Mouse (Mus musculus): Measurements from ENCODE around the gene Dnm3.

Gene Dnm3

DNA sequence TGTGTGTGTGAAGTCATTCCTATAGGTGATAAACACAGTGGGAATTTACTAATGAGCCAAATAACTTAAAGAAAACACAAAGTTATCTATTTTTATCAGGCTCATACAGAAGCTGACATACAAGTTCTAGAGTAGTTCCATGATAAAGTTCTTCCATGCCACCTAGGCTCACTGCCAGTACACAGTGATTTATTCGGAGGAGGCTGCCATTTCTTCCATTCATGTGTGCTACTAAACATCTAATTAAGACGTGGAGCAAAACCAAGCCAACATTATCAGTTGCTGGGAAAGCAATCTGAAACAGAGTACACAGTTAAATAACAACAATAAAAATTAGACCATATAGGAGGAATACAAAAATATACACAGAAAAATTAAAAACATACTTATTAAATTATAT is 150.2 kb downstream of the Dnm3 start:
- DNase-seq (ENCODE audit: low spot score in 2 of 2): no peak

DNA sequence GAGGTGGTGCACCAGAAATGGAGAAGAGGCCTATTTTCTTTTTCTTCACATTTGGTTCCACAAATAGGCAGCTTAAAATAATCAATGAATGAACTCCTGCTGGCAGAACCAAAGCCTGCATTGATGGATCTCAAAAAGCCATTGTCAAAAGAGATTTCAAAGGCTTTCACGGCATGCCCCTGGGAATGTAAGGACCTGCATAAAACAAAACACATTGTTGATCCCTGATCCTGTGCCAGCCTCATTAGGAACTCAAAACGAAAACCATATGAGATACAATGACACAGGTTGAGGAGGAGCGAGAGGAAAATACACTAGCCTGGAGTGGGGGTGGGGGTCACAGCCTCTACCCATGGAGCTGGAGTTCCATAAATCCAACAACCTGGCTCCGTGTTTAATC is 153.4 kb downstream of the Dnm3 start:
- DNase-seq (ENCODE audit: low spot score in 2 of 2): no peak

DNA sequence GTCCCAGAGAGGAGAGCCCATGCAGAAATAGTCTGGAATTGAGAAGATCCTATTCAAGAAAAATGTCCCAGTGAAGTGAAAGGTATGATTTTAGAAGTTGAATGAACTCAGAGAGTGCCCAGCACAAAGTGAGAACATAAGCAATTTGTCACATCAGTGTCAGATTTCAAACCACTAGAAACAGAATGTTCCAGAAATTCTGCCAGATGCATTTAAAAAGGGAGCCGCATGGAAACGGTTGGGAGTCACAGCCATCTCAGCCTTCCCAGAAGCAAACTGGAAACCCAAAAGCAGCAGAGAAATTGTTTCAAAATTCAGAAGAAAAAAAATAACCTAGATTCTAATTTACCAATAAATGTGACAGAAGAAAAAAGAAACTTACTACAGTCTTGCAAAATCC is 154.7 kb downstream of the Dnm3 start:
- no peak for DNase-seq (ENCODE audit: low spot score in 2 of 2)

DNA sequence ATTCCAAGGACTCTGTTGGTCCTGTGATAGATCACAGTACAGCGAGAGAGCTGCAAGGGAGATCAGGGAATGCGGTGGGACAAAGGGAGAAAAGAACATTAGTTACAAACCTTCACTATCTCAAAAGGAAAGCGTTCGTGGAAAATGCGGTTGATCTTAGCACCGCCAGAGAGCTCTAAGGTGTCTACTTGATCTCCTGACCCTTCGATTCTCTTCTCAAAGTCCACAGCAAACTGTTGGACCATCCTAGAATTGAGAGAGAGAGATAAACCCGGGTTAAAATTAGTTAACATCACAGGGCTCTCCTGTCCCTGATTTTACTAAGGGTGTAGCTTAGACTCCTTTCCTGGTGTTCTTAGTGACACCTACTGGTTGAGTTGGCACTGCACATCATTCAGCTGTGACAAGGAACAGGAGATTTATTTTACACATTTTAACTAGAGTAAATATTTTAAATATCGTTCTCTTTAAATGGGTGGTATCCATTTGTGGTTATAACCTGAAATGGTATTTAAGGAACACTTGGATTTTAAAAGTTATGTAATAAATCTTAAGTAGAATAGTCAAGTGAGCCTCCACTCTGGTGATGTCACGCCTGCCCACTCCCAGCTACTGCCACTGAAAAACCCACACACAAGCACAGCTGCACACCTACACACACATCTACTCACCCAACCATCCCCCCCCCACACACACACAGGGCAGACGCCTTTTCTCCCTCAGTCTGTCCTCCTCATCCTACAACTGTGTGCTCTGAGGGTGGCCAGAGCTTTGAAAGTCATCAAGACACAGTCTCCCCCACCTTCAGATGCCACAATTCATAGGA is 164.2 kb downstream of the Dnm3 start:
- DNase-seq (ENCODE audit: low spot score in 2 of 2): no peak

DNA sequence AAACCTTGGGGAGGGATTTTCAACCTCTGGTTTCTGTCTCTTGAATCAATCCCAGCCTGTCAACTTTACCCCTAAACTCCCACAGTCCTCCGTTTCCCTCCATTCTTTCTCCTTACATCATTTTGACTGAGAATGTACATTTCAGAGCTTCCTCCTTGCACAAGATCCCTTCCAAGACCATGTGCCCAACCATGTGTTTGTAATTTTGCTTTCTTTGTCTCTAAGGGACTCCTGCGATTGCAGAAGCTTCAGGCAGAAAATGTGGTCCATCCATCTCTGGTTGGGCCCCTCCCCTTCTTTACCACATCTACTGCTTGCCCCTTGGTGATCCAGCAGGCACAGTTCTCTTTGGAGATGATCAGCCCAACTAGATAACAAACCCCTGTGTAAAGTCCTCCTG is 165.2 kb downstream of the Dnm3 start:
- no peak for DNase-seq (ENCODE audit: low spot score in 2 of 2)

DNA sequence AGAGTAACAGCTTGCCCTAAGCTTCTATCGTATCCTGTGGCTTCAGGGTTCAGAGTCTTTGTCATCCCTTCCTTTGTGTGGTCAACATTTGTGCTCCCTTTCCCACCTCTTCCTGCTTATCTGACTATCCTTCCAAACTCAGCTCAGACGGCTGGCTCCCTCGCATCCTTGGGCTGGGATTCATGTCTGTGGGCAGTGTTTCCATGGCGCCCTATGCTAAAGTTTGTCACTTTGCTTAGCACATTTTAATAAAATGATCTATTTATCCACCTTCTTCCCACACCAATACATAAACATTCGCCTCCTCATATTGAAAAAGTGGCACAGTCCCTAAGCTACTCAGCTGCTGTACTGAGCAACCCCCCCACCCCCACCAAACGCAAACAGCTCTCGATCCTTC is 165.7 kb downstream of the Dnm3 start:
- no peak for DNase-seq (ENCODE audit: low spot score in 2 of 2)

DNA sequence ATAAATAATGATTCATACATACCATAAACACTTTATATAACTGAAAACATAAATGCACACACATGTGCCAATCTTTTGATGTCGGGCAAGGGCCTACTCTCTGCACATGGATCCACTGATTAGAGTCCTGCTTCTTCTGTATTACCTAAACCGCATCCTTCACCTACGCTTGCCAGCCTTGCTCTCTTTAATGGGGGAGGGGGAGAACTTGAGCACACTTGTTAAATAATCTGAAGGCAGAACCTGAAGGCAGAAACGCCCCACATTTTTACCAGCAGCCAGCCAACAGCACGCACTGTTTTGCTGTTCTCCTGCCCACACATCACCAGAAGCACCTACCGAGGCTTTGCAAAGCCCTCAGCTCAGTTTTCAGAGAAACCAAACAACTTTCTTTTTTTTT is 172.6 kb downstream of the Dnm3 start:
- DNase-seq (ENCODE audit: low spot score in 2 of 2): no peak

DNA sequence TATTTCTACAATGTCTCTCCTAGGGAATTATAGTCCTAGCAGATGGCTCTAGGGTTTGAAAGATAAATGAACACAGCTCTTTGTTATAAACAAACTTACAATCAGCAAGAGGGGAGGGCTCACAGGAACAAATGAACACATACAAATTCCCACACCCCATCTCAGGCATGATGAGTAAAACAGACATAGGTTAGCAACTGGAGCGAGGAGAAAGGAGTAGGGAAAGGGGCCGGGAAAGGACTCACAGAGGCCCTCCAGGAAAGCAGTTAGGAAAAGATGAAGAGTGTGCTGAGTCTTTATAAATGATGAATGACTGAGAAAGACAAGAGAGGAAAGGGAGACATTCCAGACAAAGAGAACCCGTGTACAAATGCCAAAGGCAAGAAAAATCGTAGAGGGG is 175.4 kb downstream of the Dnm3 start:
- DNase-seq (ENCODE audit: low spot score in 2 of 2): no peak

DNA sequence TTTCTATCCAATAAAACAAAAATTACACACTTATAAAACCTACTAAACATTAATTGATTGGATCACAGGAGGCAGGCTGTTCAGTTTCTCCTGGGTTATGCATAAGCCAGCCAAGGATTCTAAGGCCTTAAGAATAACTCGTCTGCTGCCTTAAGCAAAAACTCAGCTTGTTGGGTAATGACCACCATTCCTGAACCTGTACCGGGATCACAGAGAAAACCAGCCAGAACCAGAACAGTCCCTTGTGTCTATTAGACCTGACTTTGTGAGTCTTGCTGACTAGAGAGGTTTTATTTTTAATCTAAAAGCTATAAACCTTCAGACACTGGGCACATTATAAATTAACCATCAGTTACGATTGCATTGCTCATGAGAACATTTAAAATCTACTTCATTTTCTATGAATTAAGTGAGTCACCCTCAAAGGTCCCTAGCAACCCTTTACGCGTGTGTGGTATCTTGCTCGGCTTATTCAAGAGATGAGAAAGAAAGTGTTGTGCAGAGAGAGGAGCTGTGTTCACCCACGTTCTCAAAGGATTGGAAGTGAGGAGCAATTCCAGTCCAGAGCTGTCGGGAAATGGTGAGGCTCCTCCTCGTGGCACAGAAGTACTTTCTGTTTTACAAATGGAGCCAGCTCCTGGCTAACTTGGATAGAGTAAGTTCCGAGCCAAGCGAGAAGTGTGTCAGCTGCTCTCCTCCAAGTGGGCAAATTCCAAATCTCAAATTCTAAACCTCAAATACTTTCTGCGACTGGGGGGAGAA is 178.1 kb downstream of the Dnm3 start:
- DNase-seq (ENCODE audit: low spot score in 2 of 2): peak; percentile 42 to 51

DNA sequence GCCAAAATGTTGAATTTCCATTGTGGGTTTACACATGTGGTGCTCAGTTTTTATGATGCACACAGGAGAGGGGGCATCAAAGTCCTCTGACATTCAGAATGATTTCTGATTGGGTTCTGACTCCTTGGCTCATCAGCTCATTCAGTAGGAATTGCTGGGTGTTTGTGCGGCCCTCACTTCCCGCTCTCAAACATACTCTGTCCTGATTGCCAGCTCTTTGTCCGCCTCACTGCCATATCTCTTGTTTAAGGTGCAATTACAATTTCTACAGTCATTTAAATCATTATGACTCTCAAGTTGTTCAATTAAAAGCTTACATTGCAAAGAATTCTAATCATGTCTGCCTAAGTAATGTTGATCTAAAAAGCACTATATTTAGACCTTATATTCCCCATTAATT is 179.3 kb downstream of the Dnm3 start:
- no peak for DNase-seq (ENCODE audit: low spot score in 2 of 2)

DNA sequence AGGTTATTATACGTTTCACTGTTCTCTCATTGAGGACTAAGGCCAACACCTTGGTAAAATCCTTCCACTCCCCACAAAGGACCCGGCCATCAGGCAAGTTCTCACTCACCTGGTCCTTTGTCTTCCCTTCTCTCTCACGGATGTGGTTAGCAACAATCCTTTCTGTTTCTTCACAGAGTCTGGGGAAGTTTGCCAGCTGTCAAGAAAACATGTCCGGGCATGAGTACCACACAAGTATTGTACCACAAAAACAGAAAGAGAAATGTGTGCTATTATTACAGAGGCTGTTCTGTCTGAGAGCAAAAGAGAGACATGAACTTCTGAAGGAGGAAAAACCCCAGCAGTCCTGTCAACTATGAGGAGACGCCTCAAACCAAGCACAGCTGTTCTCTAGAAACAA is 182.4 kb downstream of the Dnm3 start:
- no peak for DNase-seq (ENCODE audit: low spot score in 2 of 2)

DNA sequence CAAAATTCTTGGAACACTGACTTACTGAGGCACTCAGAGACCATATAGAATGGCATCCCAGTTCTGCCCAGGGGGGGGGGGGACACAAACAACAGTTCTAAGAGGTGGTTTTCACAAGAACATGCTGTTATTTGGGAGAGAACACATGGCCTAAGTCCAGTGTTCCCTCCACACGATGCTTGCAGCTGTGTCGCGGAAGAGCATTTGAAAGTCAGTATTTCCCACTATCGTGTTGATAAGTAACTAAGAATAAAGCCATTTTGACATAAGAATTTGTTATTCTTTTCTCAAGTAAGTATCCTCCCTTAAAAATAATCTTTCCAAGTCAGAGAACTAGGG is 183.3 kb downstream of the Dnm3 start:
- no peak for DNase-seq (ENCODE audit: low spot score in 2 of 2)

DNA sequence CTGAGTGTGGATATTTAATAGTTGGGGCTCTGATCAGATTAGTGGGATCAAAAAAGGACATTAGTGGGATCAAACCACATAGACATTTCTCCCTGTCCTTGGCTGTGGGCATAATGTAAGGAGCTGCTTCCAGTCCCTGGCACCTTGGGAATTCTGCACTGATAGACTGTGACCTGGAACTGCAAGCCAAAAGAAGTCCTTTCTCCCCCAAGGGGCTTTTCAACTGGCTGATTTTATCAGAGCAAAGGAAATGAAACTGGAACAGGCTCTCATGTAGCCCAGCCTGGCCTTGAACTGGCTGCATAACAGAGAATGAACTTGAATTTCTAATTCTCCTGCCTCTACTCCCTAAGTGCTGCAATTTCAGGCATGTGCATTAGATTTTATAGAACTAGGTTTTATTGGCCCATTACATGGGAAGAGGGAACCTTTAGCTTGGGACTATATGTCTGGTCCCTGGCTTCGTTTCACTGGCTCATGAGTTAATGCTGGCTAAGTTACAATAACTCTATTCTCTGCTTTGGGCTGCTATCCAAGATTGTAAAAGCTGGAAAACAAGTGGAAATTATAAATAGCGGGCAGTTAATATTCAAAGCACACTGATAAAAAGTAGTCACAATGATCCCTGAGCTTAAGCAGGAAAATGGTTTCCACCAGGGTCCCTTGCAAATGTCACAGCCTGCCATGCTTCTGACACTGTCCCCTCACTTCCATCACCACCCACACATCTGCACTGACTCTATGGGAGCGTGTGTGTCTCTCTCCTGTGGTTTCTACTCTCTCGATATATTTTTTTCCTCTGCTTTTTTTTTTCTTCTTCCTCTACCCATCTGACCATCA is 183.9 kb downstream of the Dnm3 start:
- peak in 1 of 2 experiments; percentile 17 for DNase-seq (ENCODE audit: low spot score in 2 of 2)

DNA sequence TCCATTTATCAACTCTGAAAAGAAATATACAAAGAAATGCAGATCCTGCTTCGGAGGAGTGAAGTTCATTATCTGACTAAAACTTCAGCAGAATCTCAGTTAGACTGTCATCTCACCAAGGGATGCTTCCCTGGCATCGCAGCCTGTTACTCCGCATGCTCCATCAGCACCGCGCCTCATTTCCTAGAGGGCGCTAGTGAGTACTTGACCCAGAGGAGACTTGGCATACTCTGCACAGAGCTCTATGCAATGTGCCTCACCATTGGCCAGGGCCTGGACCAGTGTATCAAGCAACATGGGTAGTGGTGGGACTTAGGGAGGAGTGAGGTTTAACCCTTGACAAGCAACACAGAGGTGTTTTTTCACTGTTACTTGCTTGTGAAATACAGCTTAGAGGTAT is 190.9 kb downstream of the Dnm3 start:
- DNase-seq (ENCODE audit: low spot score in 2 of 2): no peak

DNA sequence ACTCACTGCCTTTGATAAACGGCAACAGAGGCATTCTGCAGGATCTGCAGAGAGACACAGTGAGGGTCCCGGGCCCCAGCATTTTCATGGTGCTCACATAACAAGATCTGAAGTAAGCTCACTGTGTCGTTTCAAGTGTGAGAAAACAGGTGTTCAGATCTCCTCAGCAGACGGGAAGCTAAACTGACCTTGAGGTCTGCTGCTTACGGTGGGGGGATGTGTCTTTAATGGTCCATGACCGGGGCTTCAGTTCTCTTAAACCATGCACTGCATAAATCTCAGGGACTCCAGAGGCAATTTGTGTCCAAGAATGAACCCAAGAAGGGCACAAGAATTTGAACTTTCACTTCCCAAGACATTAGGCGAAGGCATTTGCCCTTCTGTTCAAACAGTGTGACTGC is 195.9 kb downstream of the Dnm3 start:
- no peak for DNase-seq (ENCODE audit: low spot score in 2 of 2)

DNA sequence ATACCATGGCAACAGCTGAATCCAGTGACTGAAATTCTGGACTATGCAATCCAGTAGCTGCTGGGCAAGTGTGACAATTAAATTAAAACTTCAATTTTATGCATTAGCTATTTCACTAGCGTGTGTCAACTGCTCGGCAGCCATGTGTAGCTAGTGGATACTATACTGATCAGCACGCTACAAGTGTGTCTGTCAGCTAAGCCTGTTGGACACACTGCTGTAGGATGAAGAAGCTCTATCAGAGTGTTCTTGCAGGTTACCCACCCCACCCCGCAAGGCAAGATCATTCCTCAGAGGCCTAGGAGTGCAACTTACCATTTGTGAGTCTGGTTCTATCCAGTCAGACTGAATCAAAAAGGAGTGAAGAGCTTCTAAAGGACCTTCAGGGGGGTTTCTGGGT is 197.8 kb downstream of the Dnm3 start:
- DNase-seq (ENCODE audit: low spot score in 2 of 2): no peak

DNA sequence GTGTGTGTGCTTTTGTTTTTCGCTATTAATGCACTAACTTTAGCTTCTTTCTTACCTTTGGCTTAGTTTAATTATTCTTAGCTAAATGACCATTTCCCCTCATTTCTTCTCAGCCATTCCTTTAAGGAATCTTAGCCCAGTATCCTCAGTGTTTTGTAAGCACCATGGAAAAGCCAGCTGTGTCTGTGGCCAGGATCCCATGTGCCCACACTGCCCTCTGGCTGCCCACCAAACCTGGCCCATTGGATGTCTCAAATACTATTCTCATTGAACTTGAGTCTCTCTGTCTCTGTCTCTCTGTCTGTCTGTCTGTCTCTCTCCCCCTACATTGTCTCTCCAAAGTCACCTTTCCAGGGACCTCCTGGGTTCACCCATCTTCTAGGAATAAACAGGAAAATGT is 201.8 kb downstream of the Dnm3 start:
- no peak for DNase-seq (ENCODE audit: low spot score in 2 of 2)

DNA sequence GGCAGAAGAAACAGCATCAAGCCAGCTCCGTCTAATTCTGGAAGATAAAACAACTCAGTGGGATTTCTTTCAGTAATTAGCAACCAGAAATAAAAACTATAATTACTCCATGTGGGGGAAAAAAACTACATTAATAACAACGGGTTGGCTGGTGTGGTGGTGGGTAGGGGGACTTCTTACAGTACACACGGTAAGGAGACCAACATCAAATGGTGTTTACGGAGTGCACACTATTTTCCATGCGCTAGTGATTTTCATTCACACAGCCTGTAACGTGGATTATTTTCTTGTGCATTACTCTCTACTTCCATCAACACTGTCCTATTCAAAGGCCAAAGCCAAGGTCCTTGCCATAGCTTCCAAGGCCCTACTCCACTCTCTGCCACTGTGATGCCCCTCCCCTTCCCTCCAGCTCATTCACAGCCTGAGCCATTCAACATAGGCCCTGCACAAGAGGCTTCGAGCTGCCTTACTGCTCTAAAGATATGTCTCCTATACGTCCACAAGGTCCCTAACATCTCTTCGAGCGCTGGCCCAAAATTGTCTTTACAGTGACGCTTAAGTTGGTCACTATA is 203.1 kb downstream of the Dnm3 start:
- no peak for DNase-seq (ENCODE audit: low spot score in 2 of 2)

DNA sequence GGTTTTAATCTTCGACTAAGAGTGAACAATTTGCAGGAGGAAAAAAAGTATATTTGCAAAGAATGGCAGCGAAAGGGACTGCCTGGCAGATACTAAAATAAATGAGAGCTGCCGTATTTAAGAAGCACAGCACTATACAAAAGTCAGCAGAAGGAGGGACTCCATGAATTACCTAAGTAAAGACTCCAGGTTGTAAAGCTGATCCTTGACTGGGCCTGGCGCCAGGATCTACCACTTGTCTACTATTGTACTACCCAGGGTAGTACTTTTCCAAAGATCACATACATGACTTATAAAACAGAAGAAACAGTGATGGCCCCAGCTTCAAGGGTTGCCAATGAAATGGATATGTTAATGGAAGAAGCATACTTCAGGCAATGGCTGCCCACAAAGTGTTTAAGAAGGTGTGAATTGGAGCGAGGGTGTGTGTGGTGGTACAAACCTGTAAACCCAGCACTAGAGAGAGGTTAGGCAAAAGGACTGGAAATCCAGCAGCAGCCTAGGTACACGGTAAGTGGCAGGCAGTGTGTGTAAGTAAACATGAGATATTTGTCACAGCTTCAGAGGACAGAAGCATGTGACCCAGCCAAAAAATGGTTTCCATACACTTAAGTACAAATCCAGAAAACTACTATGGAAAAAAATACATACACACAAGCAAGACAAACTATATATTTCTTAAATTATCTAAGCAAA is 220.8 kb downstream of the Dnm3 start:
- no peak for DNase-seq (ENCODE audit: low spot score in 2 of 2)

DNA sequence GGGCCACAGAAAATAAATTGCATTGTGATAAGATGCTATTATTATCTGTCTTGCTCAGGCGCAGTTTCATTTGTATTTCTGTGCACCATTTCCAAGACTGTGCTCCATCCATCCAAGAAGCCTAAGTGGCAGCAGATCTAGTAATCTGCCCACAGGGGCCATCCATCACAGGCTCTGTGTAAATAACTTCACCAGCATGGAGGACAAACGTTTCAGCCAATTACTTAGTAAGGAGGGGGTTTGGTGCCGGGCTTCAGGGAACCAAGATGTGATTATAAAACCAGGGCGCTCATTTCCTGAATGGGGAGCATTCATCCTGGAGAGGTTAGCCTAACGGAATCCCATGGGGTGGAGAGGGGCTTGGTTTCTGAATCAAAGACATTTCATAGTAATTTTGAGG is 222.9 kb downstream of the Dnm3 start:
- DNase-seq (ENCODE audit: low spot score in 2 of 2): no peak

DNA sequence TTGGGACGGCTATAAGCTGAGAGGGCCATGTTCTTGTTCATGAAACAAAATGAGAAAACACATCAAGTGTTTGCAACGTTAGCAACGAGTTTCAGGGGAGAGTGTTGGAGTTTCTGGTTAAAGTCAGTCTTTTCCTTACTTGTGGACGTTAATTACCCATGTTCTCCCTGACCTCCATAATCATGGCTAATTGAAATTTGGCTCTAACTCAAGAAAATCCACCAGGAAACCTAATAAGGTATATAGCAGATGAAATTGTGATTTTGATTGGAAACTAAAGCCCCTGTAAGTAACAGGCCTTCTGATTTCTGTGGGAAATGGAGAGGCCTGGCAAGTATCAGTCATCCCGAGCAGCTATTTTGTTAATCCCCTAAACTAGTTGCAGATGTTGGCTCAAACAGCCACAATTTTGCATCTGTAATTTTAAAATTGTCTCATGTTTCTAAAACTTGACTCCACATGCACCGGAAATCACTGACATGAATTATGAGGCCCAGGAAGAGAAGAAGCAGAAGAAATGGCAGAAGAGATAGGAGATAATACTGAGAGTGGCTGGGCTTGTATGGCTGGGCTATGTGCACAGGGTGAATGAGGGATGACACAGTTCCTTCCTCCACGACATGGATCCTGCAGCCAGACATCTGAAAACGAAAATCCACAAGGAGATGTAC is 223.7 kb downstream of the Dnm3 start:
- no peak for DNase-seq (ENCODE audit: low spot score in 2 of 2)
